Mouse (Mus musculus) adrenal gland, postnatal 36 days (tissue): ENCODE measurements around the gene Gtf2h5. TPM values are rescaled to one million over a fixed set of nuclear protein-coding genes. Genes with fewer than 3 reads are reported as not detected.

Experiments used
- DNase-seq, 2 experiments: peaks; one replicate each; pipeline ENCODE4 v3.0.0; 2021; ENCODE audit warnings: mixed read lengths in 1 of 2
- microRNA-seq: library from miRNA; unstranded; fragments of <30 nt; microRNA quantifications from one replicate; pipeline ENCODE4 v1.2.0, GENCODE M21; 2021
- total RNA-seq, 2 experiments: library from RNA; stranded (reverse); gene quantifications; 2 replicates each; pipeline ENCODE4 v1.2.3; 2021

Gtf2h5 gene
- total RNA-seq, 2 experiments from 2014 or later = 86.7 to 90.8 TPM

GRCm38 (mm10) chr17:6110956-6111355, 31.4 kb downstream of the Gtf2h5 start:
- DNase-seq = peak in 1 of 2 experiments; percentile 35

GRCm38 (mm10) chr17:6113653-6114052, 34.1 kb downstream of the Gtf2h5 start:
- no peak for DNase-seq

DNA sequence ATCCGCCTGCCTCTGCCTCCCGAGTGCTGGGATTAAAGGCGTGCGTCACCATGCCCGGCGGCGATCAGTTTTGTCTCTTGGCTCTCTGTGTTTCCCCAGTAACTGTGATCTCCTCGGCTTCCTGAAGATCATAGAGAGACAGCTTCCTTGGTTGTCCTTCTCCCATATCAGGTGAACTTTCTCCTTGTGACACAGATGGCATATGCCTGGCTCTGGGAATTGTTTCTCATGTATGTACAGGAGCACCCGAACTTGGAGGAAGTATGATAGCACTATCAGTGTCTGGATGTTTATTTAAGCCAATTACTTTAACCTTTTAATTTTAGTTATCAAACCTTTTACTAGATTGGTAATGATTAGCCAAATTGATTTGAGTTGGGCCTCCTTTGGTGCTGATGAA, 35.5 kb downstream of the Gtf2h5 start:
- DNase-seq = no peak

DNA sequence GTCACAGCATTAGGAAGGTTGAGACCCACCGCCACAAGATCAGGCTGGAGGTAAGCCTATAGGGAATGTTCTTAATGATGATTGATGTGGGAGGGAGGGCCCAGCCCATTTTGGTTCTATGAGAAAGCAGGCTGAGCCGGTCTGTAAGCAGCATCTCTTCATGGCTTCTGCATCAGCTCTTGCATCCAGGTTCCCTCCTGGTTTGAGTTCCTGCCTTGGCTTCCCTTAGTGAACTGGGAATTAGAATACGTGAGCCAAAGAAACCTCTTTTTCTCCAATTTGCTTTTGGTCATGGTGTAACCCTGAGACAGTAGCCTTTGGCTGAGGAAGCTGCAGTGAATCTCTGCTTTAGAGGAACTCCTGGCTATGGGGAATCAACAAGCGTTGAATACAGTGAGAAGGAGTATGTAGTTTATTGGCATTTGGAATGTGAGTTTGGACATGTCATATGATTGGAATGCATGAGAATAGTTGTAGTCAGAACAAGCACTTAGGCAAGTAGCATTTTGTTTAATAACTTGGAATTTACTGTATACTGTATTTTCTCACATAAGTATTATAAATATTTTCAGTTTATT, 37.7 kb downstream of the Gtf2h5 start:
- no peak for DNase-seq

DNA sequence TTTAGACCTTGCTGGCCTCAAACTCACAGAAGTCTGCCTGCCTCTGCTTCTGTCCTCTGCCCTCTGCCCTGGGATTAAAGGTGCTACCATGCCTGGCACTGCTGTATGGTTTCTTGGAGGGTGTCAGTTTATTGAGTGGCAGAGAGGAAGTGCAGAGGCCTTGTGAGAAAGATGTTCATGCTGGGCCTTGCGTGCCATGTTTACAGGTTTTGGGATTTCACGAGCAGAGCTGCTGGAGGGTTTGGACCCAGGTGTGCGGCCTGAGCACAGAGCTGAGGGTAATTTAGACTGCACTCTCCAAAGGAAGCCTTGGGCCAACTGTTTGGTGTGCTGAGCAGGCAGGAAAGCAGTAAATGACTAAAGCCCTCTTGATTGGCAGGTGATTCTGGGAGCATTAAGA, 38.3 kb downstream of the Gtf2h5 start:
- no peak for DNase-seq

GRCm38 (mm10) chr17:6118861-6119260, 39.3 kb downstream of the Gtf2h5 start:
- DNase-seq = no peak

- no peak for DNase-seq
Measured at GRCm38 (mm10) chr17:6123776-6124175, 44.2 kb downstream of the Gtf2h5 start.

- no peak for DNase-seq
Measured at GRCm38 (mm10) chr17:6125441-6125840, 45.9 kb downstream of the Gtf2h5 start.

GRCm38 (mm10) chr17:6128039-6128438, 48.5 kb downstream of the Gtf2h5 start:
- no peak for DNase-seq

DNA sequence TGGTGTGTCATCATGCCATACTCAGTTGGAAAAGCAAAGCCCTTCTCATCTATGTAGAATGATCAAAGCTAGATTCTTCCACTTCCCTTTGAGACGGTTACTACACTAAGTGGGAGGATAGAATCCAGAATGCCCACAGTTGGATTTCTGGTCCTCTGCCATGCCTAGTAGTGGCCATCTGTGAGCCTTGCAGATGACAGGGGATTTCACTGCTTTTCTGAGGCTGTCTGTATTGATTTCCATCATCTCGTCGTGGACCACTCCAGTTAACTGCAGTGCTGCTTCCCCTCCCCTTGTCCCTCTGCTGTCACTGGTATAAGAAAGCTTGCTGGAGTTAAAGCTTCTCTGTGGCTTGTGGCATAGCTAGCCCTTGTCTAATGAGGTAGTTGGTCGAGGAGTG, 49.8 kb downstream of the Gtf2h5 start:
- no peak for DNase-seq

GRCm38 (mm10) chr17:6131083-6131482, 51.5 kb downstream of the Gtf2h5 start:
- no peak for DNase-seq

Small RNA genes lying within 50 kb of the gene (microRNA-seq; reads per million reads assigned to microRNA genes)
- gene Gm22774 = not detected

Other genes starting within 250 kb of the Gtf2h5 start
- gene Snx9, start 238.5 kb upstream of the Gtf2h5 start, total RNA-seq = 10 to 100 TPM; 49.7 to 57.2 TPM
- gene Synj2, start 138.5 kb upstream of the Gtf2h5 start, total RNA-seq = 10 to 100 TPM; 10.2 to 20.7 TPM
- gene Serac1, start within 50 bp of the Gtf2h5 start, total RNA-seq = 1 to 10 TPM; 6.6 to 7.7 TPM
- 10 to 100 TPM; 84.4 to 86.5 TPM for gene Tulp4, start 26.7 kb downstream of the Gtf2h5 start, total RNA-seq
- 10 to 100 TPM; 12.0 to 17.3 TPM for gene Tmem181a, start 177.1 kb downstream of the Gtf2h5 start, total RNA-seq
- gene Dynlt1a, start 237.7 kb downstream of the Gtf2h5 start, total RNA-seq = 1 to 10 TPM; 2.7 to 3.5 TPM